In the genomic region with DNA sequence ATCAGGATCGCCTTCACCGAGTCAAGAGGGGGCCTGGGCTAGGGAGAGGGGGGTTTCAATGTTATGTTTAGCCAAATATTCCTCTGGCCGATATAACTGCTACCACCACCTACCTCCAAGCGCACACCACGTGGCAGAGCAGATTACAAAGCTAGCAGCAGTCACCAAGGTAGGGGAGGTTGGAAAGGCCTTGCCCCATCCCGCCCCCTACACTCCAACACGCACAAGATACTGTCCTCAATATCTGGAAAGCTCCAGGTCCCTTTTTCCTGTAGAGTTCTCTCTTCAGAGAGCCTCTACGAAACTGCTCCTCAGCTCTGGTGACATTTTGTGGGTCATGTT, we compare ENCODE assay signal across 8 mouse cellular contexts.
DNase-seq lines count a peak whose midpoint lies in the region; ATAC-seq lines count a peak whose summit lies in the region.

No protein-coding gene starts in this region.

- peaks cover 41% of the 10 kb centered on the region for H3K4me1 ChIP-seq in kidney, embryonic 16.5 days (ENCODE audit: insufficient read depth, low read length)
- H3K4me1 ChIP-seq in intestine, embryonic 14.5 days (replicated peaks; ENCODE audit: control insufficient read depth, insufficient read depth, low read length) = peaks cover 25% of the 10 kb centered on the region
- peaks cover 30% of the 10 kb centered on the region for H3K4me1 ChIP-seq in midbrain, embryonic 16.5 days (ENCODE audit: control insufficient read depth, insufficient read depth, low read length)

- 0 out of 2 replicates have a peak, but pooled peaks have one; percentile 0 for ATAC-seq in kidney, embryonic 16.5 days (ENCODE audit: low FRiP score, low TSS enrichment)
- ATAC-seq in common myeloid progenitor, adult 5-6 weeks (replicated peaks; ENCODE audit: low read depth, poor library complexity, severe bottlenecking) = peak; percentile 12
- ATAC-seq in intestine, embryonic 14.5 days (replicated peaks; ENCODE audit: low FRiP score, low TSS enrichment, low read depth) = no peak
- ATAC-seq in midbrain, embryonic 16.5 days = no peak

- H3K27me3 ChIP-seq in kidney, embryonic 16.5 days (ENCODE audit: insufficient read depth, low read length) = no peaks in the 10 kb centered on the region
- H3K27me3 ChIP-seq in intestine, embryonic 14.5 days (replicated peaks; ENCODE audit: control insufficient read depth, insufficient read depth, low read length) = no peaks in the 10 kb centered on the region
- no peaks in the 10 kb centered on the region for H3K27me3 ChIP-seq in midbrain, embryonic 16.5 days (ENCODE audit: control insufficient read depth, insufficient read depth, low read depth, low read length)

- H3K36me3 ChIP-seq in kidney, embryonic 16.5 days (ENCODE audit: insufficient read depth, low read length) = no peaks in the 10 kb centered on the region
- no peaks in the 10 kb centered on the region for H3K36me3 ChIP-seq in intestine, embryonic 14.5 days (ENCODE audit: control insufficient read depth, insufficient read depth, low read length)
- no peaks in the 10 kb centered on the region for H3K36me3 ChIP-seq in midbrain, embryonic 16.5 days (ENCODE audit: control insufficient read depth, insufficient read depth, low read length)

- H3K27ac ChIP-seq in kidney, embryonic 16.5 days (ENCODE audit: low read length) = peak overlapping the region; percentile 26; the same call in 1 of the 2 replicates
- H3K27ac ChIP-seq in intestine, embryonic 14.5 days (ENCODE audit: low read depth) = peak overlapping the region; percentile 79
- peak overlapping the region; percentile 87 for H3K27ac ChIP-seq in midbrain, embryonic 16.5 days (ENCODE audit: low read length)

- H3K9me3 ChIP-seq in kidney, embryonic 16.5 days (ENCODE audit: low read length) = no peaks in the 10 kb centered on the region
- H3K9me3 ChIP-seq in intestine, embryonic 14.5 days (ENCODE audit: control insufficient read depth, low read length) = no peaks in the 10 kb centered on the region
- H3K9me3 ChIP-seq in midbrain, embryonic 16.5 days (replicated peaks; ENCODE audit: control insufficient read depth, low read length, poor library complexity, severe bottlenecking) = no peaks in the 10 kb centered on the region

- WGBS in kidney, embryonic 16.5 days = 8% methylated on average over 8 of the region's 8 CpGs
- WGBS in intestine, embryonic 14.5 days = 6% methylated on average over 8 of the region's 8 CpGs
- 4% methylated on average over 8 of the region's 8 CpGs for WGBS in midbrain, embryonic 16.5 days

- peak overlapping the region; percentile 37 for H3K4me3 ChIP-seq in kidney, embryonic 16.5 days (ENCODE audit: low read length)
- peak overlapping the region; percentile 25 for H3K4me3 ChIP-seq in intestine, embryonic 14.5 days (ENCODE audit: low read depth, low read length)
- H3K4me3 ChIP-seq in midbrain, embryonic 16.5 days (ENCODE audit: low read depth, low read length) = peak overlapping the region; percentile 32

- DNase-seq in kidney, postnatal 14 days = no peak
- DNase-seq in intestine, embryonic 14.5 days (ENCODE audit: low spot score) = no peak
- no peak for DNase-seq in MN1 (ENCODE audit: low spot score)
- no peak for DNase-seq in layer of hippocampus, postnatal 10 days (ENCODE audit: low spot score in 2 of 2)
- no peak for DNase-seq in urinary bladder, postnatal 25 days (ENCODE audit: low spot score)

- peak overlapping the region; percentile 52 for H3K4me2 ChIP-seq in kidney, embryonic 16.5 days (replicated peaks; ENCODE audit: low read depth, low read length)
- peak overlapping the region; percentile 51 for H3K4me2 ChIP-seq in intestine, embryonic 14.5 days (ENCODE audit: low read length)
- H3K4me2 ChIP-seq in midbrain, embryonic 16.5 days (ENCODE audit: low read length) = peak overlapping the region; percentile 56

- H3K9ac ChIP-seq in kidney, embryonic 16.5 days (replicated peaks; ENCODE audit: low read length) = 0 out of 2 replicates have a peak overlapping the region, but pooled peaks have one; percentile 26
- H3K9ac ChIP-seq in intestine, embryonic 14.5 days (ENCODE audit: low read length) = no peak overlapping the region
- 0 out of 2 replicates have a peak overlapping the region, but pooled peaks have one; percentile 43 for H3K9ac ChIP-seq in midbrain, embryonic 16.5 days (ENCODE audit: low read depth, low read length)

Comparison
In these comparisons a context has a peak if more than half of its experiments do, and no peak if none do; other contexts are left out.
1. ATAC-seq: peak in kidney, embryonic 16.5 days (single experiment) and common myeloid progenitor, adult 5-6 weeks (single experiment); none in intestine, embryonic 14.5 days (single experiment) and midbrain, embryonic 16.5 days (single experiment).
2. H3K27ac ChIP-seq: peak in every context shown above with its lines; median percentile 87 in midbrain, embryonic 16.5 days; 79 in intestine, embryonic 14.5 days; 26 in kidney, embryonic 16.5 days.
3. Peak in every context shown above with its lines, with median percentiles within 50 percentile points of each other: H3K4me2 ChIP-seq and H3K4me3 ChIP-seq.